Mouse (Mus musculus): ENCODE results near the gene Tspo. TPM values are rescaled to one million over a fixed set of nuclear protein-coding genes. Genes with fewer than 3 reads are reported as not detected.

Gene Tspo
- polyA plus RNA-seq (2016; fragmentation: Nextera tagmentation; extraction: Ambion mirVana): 56.8 and 60.5 TPM in 2 replicates

DNA sequence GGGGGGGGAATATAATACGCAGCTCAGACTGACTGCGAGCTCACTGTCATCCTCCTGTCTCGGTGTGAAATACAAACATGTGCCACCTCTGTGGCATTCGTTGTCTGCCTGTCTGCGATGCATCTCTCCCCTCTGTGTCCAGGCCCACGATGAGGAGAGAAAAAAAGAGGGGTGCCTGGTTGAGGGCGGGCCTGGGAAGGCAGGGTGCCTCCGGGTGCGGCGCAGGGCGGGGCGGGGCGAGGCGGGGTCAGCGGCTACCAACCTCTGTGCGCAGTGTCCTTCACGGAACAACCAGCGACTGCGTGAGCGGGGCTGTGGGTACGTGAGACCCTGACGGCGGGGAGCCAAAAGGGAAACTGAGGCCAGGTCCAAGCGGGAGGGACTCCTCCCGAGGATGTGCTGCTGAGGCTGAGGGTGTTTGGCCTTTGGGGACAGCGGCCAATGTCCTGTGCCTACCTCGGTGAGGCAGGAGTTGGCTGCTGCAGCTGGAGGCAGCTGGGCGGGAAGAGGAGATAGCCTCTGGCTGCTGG is at the start of gene Tspo, which contains the start of gene Mcat:
Tspo (plus strand) TSS at position 266 of the 530 bp plus-strand sequence.
Mcat (minus strand) TSS at position 461 of the 530 bp plus-strand sequence.
- Histone ChIP-seq H3K36me3 (no peaks in the 10 kb centered on the region), H3K27ac (peak within 1 kb of the TSS; percentile 87), H3K4me3 (peak within 1 kb of the TSS; percentile 64), H3K27me3 (ENCODE audit: low read depth, poor library complexity, severe bottlenecking) (no peaks in the 10 kb centered on the region), H3K9me3 (replicated peaks) (no peaks in the 10 kb centered on the region), H3K4me1 (peaks cover 28% of the 10 kb centered on the region)
- WGBS: 4% methylated on average over 28 of the region's 28 CpGs
- no peak for DNase-seq (ENCODE audit: low spot score)

GRCm38 (mm10) chr15:83515018-83515417 is 48.4 kb upstream of the Tspo start:
- DNase-seq (ENCODE audit: low spot score): no peak
- 69% methylated on average over 5 of the region's 5 CpGs for WGBS
- Histone ChIP-seq H3K27ac (no peak overlapping the region), H3K36me3 (no peaks in the 10 kb centered on the region), H3K4me1 (peaks cover 17% of the 10 kb centered on the region), H3K27me3 (ENCODE audit: low read depth, poor library complexity, severe bottlenecking) (no peaks in the 10 kb centered on the region), H3K4me3 (no peak overlapping the region), H3K9me3 (replicated peaks) (no peaks in the 10 kb centered on the region)

DNA sequence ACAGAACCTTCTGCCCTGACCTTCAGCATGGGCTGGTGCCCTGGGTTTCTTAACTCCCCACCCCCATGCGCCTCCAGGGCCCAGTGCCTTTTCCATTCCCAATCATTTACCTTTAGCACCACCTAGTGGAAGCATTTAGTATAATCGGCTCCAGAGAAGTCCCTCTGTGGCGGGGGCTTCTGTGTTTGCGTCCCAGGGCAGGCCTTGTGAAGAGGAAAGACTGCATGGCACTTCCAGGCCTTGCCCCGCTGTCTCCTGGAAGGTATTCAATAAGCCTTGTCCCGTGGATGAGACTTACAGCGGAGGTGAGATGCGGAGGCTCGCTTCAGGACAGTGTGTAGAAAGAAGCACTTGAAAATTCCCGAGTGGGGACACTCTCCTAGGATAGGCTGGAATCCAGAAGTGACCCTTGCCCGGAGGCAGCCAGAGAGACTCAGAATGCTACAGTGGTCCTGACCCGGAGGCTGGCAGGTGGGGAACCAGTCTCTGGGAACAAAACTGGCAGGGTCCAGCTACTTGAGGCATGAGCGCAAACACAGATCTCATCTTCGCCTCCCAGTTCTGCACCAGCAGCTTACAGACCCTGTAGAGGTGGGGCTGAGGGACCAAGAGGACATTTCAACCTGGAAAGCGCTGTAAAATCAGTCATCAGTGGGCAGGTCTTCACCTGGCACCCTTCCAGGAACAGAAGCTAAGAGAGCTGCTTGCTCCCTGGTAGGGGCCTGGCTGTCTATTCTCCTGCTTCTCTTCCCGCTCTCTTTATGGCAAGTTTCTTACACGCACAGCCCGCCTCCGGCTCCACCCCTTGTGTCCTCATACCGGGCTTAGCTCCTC is 45.0 kb upstream of the Tspo start:
- peaks cover 21% of the 10 kb centered on the region for H3K4me1 ChIP-seq

GRCm38 (mm10) chr15:83520861-83521382 is 42.5 kb upstream of the Tspo start:
- H3K4me3 ChIP-seq: no peak overlapping the region
- no peaks in the 10 kb centered on the region for H3K36me3 ChIP-seq
- 84% methylated on average over 6 of the region's 6 CpGs for WGBS
- peaks cover 24% of the 10 kb centered on the region for H3K27me3 ChIP-seq (ENCODE audit: low read depth, poor library complexity, severe bottlenecking)
- no peak overlapping the region for H3K27ac ChIP-seq
- H3K4me1 ChIP-seq: peaks cover 34% of the 10 kb centered on the region
- DNase-seq (ENCODE audit: low spot score): no peak
- no peaks in the 10 kb centered on the region for H3K9me3 ChIP-seq (replicated peaks)

More for the DNA sequence above, 45.0 kb upstream of the Tspo start:
- Histone ChIP-seq H3K4me3 (no peak overlapping the region), H3K27me3 (ENCODE audit: low read depth, poor library complexity, severe bottlenecking) (no peaks in the 10 kb centered on the region), H3K27ac (0 out of 2 replicates have a peak overlapping the region, but pooled peaks have one; percentile 15), H3K36me3 (no peaks in the 10 kb centered on the region), H3K9me3 (replicated peaks) (no peaks in the 10 kb centered on the region)
- 40% methylated on average over 20 of the region's 20 CpGs for WGBS
- peak; percentile 72 for DNase-seq (ENCODE audit: low spot score)

- no peaks in the 10 kb centered on the region for H3K36me3 ChIP-seq
- peaks cover 46% of the 10 kb centered on the region for H3K4me1 ChIP-seq
- no peak for DNase-seq (ENCODE audit: low spot score)
- no peak overlapping the region for H3K4me3 ChIP-seq
- H3K27ac ChIP-seq: no peak overlapping the region
- 37% methylated on average over 7 of the region's 7 CpGs for WGBS
- no peaks in the 10 kb centered on the region for H3K9me3 ChIP-seq (replicated peaks)
- H3K27me3 ChIP-seq (ENCODE audit: low read depth, poor library complexity, severe bottlenecking): peaks cover 46% of the 10 kb centered on the region
Observed at GRCm38 (mm10) chr15:83523196-83523595, 40.2 kb upstream of the Tspo start.

DNA sequence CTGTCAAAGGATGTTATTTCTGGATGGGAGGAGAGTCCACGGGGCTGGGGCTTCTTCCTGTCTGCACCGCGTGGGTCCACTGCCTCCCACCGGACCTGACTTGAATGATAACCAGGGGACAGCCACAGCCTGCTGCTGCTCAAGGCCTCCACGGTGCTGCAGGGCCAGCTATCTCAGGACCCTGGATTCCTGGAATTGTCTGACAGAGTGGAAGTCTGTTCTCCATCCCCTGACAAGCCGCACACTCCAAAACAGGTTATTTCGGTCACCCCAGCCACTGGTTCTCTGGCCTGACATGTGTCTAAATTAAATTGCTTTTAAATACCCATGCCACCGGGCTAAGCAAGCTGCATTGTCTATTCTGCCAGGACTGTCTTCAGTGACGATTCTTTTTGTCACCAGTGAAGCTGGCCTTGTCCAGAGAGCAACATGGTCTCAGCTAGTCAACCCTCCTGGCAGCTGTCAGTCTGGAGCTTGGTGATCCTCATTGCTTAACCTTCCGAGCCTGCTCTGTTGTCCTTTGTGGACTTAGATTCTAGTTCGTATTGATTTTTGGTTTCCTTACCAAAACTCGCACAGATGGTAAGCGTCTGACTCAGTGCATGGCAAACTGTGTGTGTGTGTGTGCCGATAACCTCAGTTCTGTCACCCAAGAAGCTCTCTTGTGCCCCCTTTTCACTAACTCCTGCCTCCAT is 39.6 kb upstream of the Tspo start:
- H3K36me3 ChIP-seq: no peaks in the 10 kb centered on the region
- no peak overlapping the region for H3K4me3 ChIP-seq
- no peaks in the 10 kb centered on the region for H3K9me3 ChIP-seq (replicated peaks)
- no peak for DNase-seq (ENCODE audit: low spot score)
- 68% methylated on average over 14 of the region's 14 CpGs for WGBS
- peaks cover 52% of the 10 kb centered on the region for H3K27me3 ChIP-seq (ENCODE audit: low read depth, poor library complexity, severe bottlenecking)
- no peak overlapping the region for H3K27ac ChIP-seq
- peaks cover 40% of the 10 kb centered on the region for H3K4me1 ChIP-seq

DNA sequence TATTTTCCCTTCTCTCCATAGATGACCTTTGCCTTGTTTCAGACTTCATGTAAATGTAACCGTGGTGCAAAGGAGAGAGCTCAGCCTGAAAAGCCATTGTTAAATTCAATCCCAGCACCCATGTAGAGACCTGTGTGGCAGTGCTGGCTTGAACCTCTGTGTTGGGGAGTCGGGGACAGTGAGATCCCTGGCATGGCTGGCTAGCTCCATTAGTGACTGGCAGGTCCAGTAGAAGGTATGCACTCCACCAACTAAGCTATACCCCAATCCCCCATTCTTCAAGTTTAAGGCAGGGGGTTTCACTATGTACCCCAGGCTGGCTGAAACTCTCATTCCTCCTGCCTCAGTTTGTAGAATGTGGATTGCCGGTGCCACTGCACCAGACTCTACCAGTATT is 39.1 kb upstream of the Tspo start:
- Histone ChIP-seq H3K27me3 (ENCODE audit: low read depth, poor library complexity, severe bottlenecking) (peaks cover 58% of the 10 kb centered on the region), H3K9me3 (replicated peaks) (no peaks in the 10 kb centered on the region), H3K4me3 (no peak overlapping the region), H3K4me1 (peaks cover 40% of the 10 kb centered on the region), H3K36me3 (no peaks in the 10 kb centered on the region), H3K27ac (no peak overlapping the region)
- WGBS: 91% methylated on average over 3 of the region's 3 CpGs
- no peak for DNase-seq (ENCODE audit: low spot score)

DNA sequence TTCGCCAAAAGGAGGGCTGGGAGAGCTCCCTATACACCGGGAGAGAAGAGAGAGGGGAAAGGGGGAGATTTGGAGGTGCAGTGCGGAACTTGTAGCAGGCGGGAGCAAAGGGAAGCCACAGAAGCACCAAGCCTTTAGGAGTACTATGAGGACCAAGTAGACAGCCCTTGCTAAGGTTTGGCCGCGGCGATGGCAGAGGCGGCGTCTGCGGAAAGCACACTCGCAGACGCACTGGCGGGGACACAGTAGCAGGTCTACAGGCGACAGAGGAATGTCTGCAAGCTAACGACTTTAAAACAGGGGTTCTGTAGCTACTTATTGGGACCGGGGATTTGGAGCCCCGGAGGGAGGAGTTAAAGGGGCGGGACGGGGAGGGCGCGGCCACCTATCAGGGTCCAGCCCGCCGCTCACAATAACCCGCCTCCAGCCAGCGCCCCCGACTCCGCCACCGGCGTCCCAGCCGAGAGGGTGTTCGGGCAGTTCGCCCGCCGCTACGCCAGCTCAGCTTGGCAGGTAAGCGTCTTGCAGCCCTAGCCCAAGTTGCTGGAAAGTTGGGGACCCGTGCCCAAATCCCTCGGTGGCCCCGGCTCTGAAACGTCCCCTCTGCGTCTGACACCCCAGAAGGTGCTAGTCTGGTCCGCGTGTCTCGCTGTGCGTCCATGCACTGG is 36.8 kb upstream of the Tspo start, which contains the start of gene Bik:
Bik (plus strand) TSS at position 439 of the 668 bp plus-strand sequence.
- Histone ChIP-seq H3K4me3 (peak within 1 kb of the TSS; percentile 64), H3K27me3 (ENCODE audit: low read depth, poor library complexity, severe bottlenecking) (peaks cover 73% of the 10 kb centered on the region), H3K9me3 (replicated peaks) (no peaks in the 10 kb centered on the region), H3K4me1 (peaks cover 40% of the 10 kb centered on the region), H3K36me3 (no peaks in the 10 kb centered on the region), H3K27ac (peak within 1 kb of the TSS; percentile 53)
- peak; percentile 83 for DNase-seq (ENCODE audit: low spot score)
- under 1% methylated on average over 45 of the region's 45 CpGs for WGBS

DNA sequence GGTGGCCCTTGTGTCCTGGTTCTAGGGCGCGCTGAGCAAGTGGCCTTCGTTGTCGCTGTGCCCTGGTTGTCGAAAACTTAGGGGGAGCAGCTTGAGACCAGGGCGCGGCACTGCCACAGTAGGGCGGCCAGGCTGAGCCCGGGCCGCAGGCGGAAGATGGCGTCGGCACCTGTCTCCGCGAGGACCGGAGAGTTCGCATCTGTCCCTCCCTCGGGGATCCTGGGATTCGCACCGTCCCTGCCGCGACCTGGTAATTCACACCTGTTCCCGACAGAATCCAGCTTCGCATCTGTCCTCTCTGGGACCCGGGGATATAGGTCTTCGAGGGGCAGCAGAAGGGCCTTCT is 36.3 kb upstream of the Tspo start:
- no peaks in the 10 kb centered on the region for H3K9me3 ChIP-seq (replicated peaks)
- 1% methylated on average over 26 of the region's 26 CpGs for WGBS
- no peak for DNase-seq (ENCODE audit: low spot score)
- peaks cover 73% of the 10 kb centered on the region for H3K27me3 ChIP-seq (ENCODE audit: low read depth, poor library complexity, severe bottlenecking)
- H3K27ac ChIP-seq: peak overlapping the region; percentile 53; the same call in 1 of the 2 replicates
- peaks cover 38% of the 10 kb centered on the region for H3K4me1 ChIP-seq
- H3K36me3 ChIP-seq: no peaks in the 10 kb centered on the region
- H3K4me3 ChIP-seq: peak overlapping the region; percentile 64

DNA sequence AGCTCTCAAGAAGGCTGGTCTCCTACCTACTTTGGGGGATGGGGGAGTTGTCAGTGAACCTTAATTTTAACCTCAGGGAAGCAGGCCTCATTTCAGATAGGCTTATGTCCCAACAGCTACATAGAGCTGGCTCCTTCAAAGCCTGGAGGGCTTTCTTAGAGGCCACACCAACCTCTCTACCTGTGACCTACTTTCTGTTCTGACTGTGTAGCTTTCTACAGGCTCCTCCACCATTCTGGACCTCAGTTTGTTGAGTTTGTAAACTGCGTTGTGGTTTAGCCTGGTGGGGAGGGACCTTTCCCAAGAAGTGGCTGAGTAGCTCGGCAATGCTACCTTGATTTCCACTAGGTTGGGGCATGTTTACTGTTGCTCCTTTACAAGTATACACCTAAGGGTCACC is 35.6 kb upstream of the Tspo start:
- peaks cover 35% of the 10 kb centered on the region for H3K4me1 ChIP-seq
- no peaks in the 10 kb centered on the region for H3K9me3 ChIP-seq (replicated peaks)
- WGBS: 66% methylated on average over 2 of the region's 2 CpGs
- peaks cover 73% of the 10 kb centered on the region for H3K27me3 ChIP-seq (ENCODE audit: low read depth, poor library complexity, severe bottlenecking)
- H3K4me3 ChIP-seq: no peak overlapping the region
- DNase-seq (ENCODE audit: low spot score): no peak
- H3K36me3 ChIP-seq: no peaks in the 10 kb centered on the region
- H3K27ac ChIP-seq: no peak overlapping the region

DNA sequence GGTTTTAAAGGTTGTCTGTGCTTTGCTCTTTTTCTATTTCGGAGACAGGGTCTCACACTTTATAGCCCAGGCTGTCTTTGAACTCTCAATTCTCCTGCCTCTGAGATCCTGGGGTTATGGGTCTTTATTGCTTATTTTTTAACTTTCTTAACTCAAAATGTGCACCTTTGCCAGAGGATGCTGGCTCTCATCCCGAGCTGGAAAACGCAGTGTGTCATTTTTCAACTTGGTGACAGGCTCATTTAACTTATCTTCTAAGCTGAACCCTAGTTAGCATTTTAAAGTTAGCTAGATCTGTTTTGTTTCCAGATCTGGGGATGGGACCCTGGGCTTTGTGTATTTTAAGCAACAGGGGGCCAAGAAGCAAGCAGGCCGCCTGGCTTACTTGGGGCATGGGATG is 34.5 kb upstream of the Tspo start:
- Histone ChIP-seq H3K9me3 (replicated peaks) (no peaks in the 10 kb centered on the region), H3K4me1 (peaks cover 27% of the 10 kb centered on the region)

DNA sequence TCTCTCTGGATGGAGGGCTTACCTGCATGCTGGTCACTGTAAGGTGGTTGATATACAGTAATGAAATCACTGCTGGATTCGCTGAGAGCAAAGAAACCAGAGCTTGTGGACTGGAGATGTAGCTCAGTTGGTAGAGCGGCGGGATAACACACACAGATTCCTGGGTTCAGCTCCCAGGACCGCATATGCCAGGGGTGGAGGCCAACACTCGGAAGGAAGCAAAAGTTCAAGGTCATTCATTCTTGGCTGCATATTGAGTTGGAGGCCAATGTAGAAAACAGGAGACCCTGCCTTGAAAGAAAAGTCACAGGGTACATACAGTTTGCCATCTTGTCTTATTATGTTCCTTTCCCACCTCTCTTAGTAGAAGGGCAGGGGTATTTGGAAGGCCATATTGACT is 33.6 kb upstream of the Tspo start:
- H3K4me1 ChIP-seq: peaks cover 25% of the 10 kb centered on the region
- WGBS: 89% methylated on average over 5 of the region's 5 CpGs
- H3K27ac ChIP-seq: no peak overlapping the region
- DNase-seq (ENCODE audit: low spot score): no peak
- H3K27me3 ChIP-seq (ENCODE audit: low read depth, poor library complexity, severe bottlenecking): peaks cover 61% of the 10 kb centered on the region
- H3K36me3 ChIP-seq: no peaks in the 10 kb centered on the region
- H3K9me3 ChIP-seq (replicated peaks): no peaks in the 10 kb centered on the region
- no peak overlapping the region for H3K4me3 ChIP-seq

More for the DNA sequence above, 34.5 kb upstream of the Tspo start:
- Histone ChIP-seq H3K36me3 (no peaks in the 10 kb centered on the region), H3K27ac (no peak overlapping the region), H3K27me3 (ENCODE audit: low read depth, poor library complexity, severe bottlenecking) (peaks cover 70% of the 10 kb centered on the region), H3K4me3 (no peak overlapping the region)
- DNase-seq (ENCODE audit: low spot score): no peak
- WGBS: 56% methylated on average over 4 of the region's 4 CpGs
